Mouse (Mus musculus): Measurements from ENCODE around the gene Smyd3.

DNA sequence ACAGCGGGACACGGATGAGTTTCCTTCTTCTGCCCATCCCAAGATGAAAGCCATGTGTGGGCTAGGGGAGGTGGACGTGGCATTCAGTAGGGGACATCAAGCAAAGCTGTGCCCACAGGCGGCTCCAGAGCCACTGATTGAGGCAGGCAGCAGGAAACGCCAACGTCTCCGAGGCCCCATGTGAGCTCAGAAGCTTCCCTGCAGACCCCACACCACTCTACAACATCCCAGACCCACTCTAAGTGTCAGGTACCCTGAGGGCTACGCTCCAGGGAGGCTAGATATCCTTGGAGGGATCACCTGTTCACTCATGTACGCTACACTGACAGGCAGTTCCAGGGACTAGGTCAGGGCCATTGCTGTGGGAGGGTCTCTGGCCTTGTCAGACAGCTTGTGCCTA, 556.2 kb downstream of the Smyd3 start:
- no peak for TF ChIP-seq CTCF (IDR thresholded peaks at IDR 0.05; ENCODE audit: low read depth, low read length)
- no peak for TF ChIP-seq EP300 (IDR thresholded peaks at IDR 0.05; ENCODE audit: insufficient read depth, low read depth, low read length)
- TF ChIP-seq POLR2A (IDR thresholded peaks at IDR 0.05; ENCODE audit: insufficient read depth, low read length), result no peak
